Mouse (Mus musculus) embryo, embryonic 10.5 days (tissue): ENCODE measurements at regions not wholly inside any gene's neighbourhood (a gene's known extent, or its start where the extent isn't known, plus 50 kb on each side); places are given as distances from the start of the nearest gene placed in this dataset.

Experiments used
- DNase-seq: peaks from one replicate; pipeline ENCODE4 v3.0.0-alpha.2; 2015; ENCODE audit warnings: low spot score

DNA sequence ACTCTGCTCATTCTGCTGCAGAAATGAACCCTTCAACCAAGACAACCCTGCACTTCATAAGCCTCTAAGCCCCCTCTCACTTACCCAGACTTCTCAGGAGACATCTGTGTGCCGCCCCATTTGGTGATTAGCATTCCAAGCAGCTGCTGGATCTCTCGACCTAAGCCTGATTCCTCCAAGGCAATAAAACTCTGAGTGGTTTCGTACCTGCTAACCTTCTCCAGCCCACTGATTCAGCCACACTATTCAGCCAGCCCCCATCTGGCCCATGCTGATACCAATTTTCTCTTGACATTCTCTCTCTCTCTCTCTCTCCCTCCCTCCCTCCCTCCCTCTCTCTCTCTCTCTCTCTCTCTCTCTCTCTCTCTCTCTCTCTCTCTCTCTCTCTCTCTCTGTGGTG, 88.2 kb downstream of the Zmat3 start:
- no peak for DNase-seq

- peak; percentile 24 for DNase-seq
Measured at GRCm38 (mm10) chr3:32265619-32266222, 100.1 kb downstream of the Zmat3 start.
